Mouse (Mus musculus) testis, adult 2 months (tissue): ENCODE measurements at regions not wholly inside any gene's neighbourhood (a gene's known extent, or its start where the extent isn't known, plus 50 kb on each side); places are given as distances from the start of the nearest gene placed in this dataset.

Experiments
- H3K27ac ChIP-seq: fragments of 200-500 bp; 2 replicates; pipeline ENCODE4 v1.5.1; 2012; ENCODE audit warnings: low read depth, low read length; ENCODE audit not compliant: control insufficient read depth, insufficient read depth
- H3K27me3 ChIP-seq: fragments of 200-500 bp; 2 replicates; pipeline ENCODE4 v1.6.1; 2012; ENCODE audit warnings: mild to moderate bottlenecking, low read length, moderate library complexity; ENCODE audit not compliant: control insufficient read depth, insufficient read depth
- H3K36me3 ChIP-seq: fragments of 200-500 bp; 2 replicates; pipeline ENCODE4 v1.6.1; 2012; ENCODE audit warnings: mild to moderate bottlenecking, low read length; ENCODE audit not compliant: control insufficient read depth, insufficient read depth
- H3K4me1 ChIP-seq: fragments of 200-500 bp; 2 replicates; pipeline ENCODE4 v1.6.1; 2012; ENCODE audit warnings: low read length; ENCODE audit not compliant: control insufficient read depth, insufficient read depth
- H3K4me3 ChIP-seq: fragments of 200-500 bp; 2 replicates; pipeline ENCODE4 v1.5.1; 2012; ENCODE audit warnings: low read depth, mild to moderate bottlenecking, low read length, moderate library complexity, mixed read lengths; ENCODE audit not compliant: control insufficient read depth
- CTCF ChIP-seq: fragments of 200-500 bp; IDR thresholded peaks from 2 replicates; pipeline ENCODE4 v1.5.1; 2012; ENCODE audit warnings: low read depth, mild to moderate bottlenecking, inconsistent platforms, low read length, moderate library complexity; ENCODE audit not compliant: control insufficient read depth, insufficient read depth, insufficient replicate concordance
- POLR2A ChIP-seq: fragments of 200-500 bp; IDR thresholded peaks from 2 replicates; pipeline ENCODE4 v1.6.1; 2012; ENCODE audit warnings: low read depth, mild to moderate bottlenecking, inconsistent platforms, low read length, moderate library complexity; ENCODE audit not compliant: control insufficient read depth

GRCm38 (mm10) chr6:101918914-101919313, 541.2 kb upstream of the Pdzrn3 start:
- no peaks in the 10 kb centered on the region for H3K27me3 ChIP-seq
- TF ChIP-seq CTCF (no peak), POLR2A (no peak)
- H3K27ac ChIP-seq, result no peak overlapping the region
- no peak overlapping the region for H3K4me3 ChIP-seq
- H3K4me1 ChIP-seq, result no peaks in the 10 kb centered on the region
- H3K36me3 ChIP-seq, result no peaks in the 10 kb centered on the region

- no peak overlapping the region for H3K27ac ChIP-seq
- H3K4me3 ChIP-seq, result no peak overlapping the region
These were observed 527.3 kb upstream of the Pdzrn3 start for GRCm38 (mm10) chr6:101905029-101905342.

GRCm38 (mm10) chr6:101904234-101905028, 526.7 kb upstream of the Pdzrn3 start:
- no peak for TF ChIP-seq CTCF
- Histone ChIP-seq H3K27ac (no peak overlapping the region), H3K36me3 (no peaks in the 10 kb centered on the region), H3K27me3 (no peaks in the 10 kb centered on the region), H3K4me1 (no peaks in the 10 kb centered on the region), H3K4me3 (no peak overlapping the region)

More at GRCm38 (mm10) chr6:101905029-101905342, 527.3 kb upstream of the Pdzrn3 start:
- no peaks in the 10 kb centered on the region for H3K36me3 ChIP-seq
- H3K4me1 ChIP-seq, result no peaks in the 10 kb centered on the region
- no peaks in the 10 kb centered on the region for H3K27me3 ChIP-seq
- TF ChIP-seq CTCF (no peak), POLR2A (no peak)

GRCm38 (mm10) chr6:101902276-101902675, 524.6 kb upstream of the Pdzrn3 start:
- no peak overlapping the region for H3K4me3 ChIP-seq
- H3K27me3 ChIP-seq, result no peaks in the 10 kb centered on the region
- no peak overlapping the region for H3K27ac ChIP-seq
- no peaks in the 10 kb centered on the region for H3K36me3 ChIP-seq
- TF ChIP-seq POLR2A (no peak), CTCF (no peak)
- H3K4me1 ChIP-seq, result no peaks in the 10 kb centered on the region

GRCm38 (mm10) chr6:101898544-101898943, 520.8 kb upstream of the Pdzrn3 start:
- TF ChIP-seq CTCF (no peak), POLR2A (no peak)
- no peaks in the 10 kb centered on the region for H3K36me3 ChIP-seq
- no peaks in the 10 kb centered on the region for H3K4me1 ChIP-seq
- no peaks in the 10 kb centered on the region for H3K27me3 ChIP-seq
- H3K27ac ChIP-seq, result no peak overlapping the region
- H3K4me3 ChIP-seq, result no peak overlapping the region

GRCm38 (mm10) chr6:101890655-101891054, 513.0 kb upstream of the Pdzrn3 start:
- Histone ChIP-seq H3K36me3 (no peaks in the 10 kb centered on the region), H3K27ac (no peak overlapping the region), H3K4me1 (no peaks in the 10 kb centered on the region), H3K4me3 (no peak overlapping the region), H3K27me3 (no peaks in the 10 kb centered on the region)
- TF ChIP-seq POLR2A, result no peak
- TF ChIP-seq CTCF, result no peak

GRCm38 (mm10) chr6:101882938-101883337, 505.2 kb upstream of the Pdzrn3 start:
- H3K4me1 ChIP-seq, result no peaks in the 10 kb centered on the region
- TF ChIP-seq CTCF, result no peak
- TF ChIP-seq POLR2A, result no peak
- H3K27me3 ChIP-seq, result no peaks in the 10 kb centered on the region
- H3K27ac ChIP-seq, result no peak overlapping the region
- H3K4me3 ChIP-seq, result no peak overlapping the region
- no peaks in the 10 kb centered on the region for H3K36me3 ChIP-seq
